Mouse (Mus musculus): ENCODE measurements around the gene Rack1.
"Not testable (repeated sequence)": the region's sequence is repeated elsewhere in the genome, so short reads cannot be mapped to it uniquely, and the experiment has no call there.

Gene Rack1

DNA sequence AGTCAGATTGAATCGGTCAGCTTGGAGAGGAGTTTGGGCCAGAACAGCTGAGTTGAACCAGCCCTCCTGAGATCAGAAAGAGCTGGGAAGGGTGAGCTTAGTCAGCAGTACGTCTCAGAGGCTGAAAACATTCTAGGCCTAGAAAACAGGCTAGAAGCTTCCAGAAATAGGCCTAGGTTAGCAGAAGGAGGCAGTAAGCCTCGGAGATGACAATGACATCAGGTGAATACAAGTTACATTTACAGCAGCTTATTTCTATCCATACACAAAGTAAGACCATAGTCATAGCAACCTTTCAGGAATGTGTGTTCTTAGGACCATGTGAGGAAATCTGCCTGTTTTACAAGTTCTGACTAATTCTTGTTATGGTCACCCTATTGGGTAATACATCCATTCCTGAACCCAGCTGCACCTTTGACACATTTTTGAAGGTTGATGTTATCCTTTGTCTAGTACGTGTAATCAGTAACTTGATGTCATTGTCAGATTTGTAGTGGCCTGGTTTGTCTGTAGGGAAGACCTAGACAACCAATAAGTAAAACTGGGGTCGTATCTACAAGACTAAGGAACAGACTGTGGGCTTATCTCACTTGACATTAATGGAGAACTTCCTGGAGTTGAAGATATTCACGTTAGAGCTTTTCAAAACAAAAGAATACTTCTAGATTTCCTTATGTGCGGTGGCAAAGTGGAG lies 19.6 kb downstream of the Rack1 start:
- no peak for DNase-seq (ENCODE audit: low spot score in 2 of 2)

DNA sequence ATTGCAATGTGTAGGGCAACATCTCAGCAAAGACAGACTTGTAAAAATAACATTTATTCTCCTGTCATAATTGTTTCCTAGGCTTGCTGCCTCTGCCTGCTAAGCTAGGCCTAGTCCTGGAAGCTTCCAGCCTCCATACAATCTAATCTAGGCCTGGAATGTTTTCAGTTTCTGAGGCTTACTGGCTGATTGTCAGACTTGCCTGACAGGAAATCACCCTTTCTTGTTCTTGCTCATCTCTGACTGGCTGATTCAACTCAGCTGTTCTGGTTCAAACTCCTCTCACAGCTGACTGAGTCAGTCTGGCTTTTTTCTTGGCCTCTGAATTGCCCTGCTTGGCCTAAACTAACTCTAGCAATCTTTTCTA lies 20.2 kb downstream of the Rack1 start:
- no peak for DNase-seq (ENCODE audit: low spot score in 2 of 2)

DNA sequence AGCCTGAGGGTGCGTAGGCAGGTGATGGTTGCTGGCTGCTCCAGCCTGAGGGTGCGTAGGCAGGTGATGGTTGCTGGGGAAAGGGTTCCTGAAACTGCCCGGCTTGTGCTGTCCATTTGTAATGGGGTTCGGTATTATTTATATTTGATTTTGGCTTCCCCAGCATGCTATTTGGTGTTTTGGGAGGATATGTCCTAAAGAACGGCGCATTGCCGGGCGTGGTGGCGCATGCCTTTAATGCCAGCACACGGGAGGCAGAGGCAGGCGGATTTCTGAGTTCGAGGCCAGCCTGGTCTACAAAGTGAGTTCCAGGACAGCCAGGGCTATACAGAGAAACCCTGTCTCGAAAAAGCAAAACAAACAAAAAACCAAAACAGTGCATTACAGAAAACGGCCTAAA lies 21.2 kb downstream of the Rack1 start:
- not testable (repeated sequence) for DNase-seq (ENCODE audit: low spot score in 2 of 2)

DNA sequence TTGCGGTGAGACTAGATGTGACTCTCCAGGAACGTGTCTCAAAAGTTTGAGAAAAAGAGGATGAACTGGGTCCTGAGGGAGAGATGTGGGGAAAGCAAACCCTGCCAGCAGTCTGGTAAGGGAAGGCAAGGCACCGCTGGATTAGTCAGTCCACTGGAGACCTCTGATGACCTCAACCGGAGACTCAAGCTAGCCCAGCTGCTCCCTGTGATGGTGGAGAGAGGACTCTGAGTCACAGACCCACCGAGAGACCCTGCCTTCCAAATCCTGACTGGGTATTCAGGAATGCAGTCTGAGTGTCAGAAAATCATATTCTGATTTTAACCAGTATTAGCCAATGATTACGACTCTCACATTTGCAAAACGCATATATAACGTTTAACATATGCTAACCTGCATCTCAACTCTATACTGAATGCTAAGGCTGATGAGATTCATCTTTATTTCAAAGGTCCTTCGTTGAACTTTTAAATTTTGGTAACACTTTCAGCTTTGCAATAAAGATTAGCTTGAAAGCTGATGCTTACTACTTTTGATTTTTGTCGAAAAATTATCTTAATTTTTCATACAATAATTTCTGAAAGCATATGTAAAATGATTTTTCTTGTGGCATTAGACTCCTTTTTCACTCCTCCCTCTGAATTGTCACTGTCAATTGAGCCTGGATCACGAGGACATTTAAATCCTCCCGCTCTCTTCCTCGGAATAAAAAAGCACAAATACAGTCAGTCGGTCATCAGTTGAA lies 22.8 kb downstream of the Rack1 start:
- DNase-seq (ENCODE audit: low spot score in 2 of 2), result no peak

DNA sequence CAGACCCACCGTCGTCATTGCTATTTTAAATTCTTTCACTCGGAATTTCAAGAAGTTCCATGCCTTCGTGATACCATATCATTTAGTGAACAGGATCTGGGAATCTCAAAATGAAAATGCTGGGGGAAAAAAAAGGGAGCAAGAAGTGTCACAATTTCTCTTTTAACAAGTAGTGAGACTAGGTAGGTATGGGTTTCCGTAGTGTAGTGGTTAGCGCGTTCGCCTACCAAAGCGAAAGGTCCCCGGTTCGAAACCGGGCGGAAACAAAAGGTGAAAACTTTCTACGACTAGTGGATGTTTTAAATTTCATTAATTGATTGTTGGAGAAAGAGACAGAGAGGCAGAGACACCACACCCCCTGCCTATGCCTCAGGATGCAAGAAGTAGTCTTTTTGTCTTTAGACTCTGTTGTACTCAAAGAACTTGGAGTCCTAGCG lies 23.4 kb downstream of the Rack1 start:
- DNase-seq (ENCODE audit: low spot score in 2 of 2), result peak; percentile 49 to 66

DNA sequence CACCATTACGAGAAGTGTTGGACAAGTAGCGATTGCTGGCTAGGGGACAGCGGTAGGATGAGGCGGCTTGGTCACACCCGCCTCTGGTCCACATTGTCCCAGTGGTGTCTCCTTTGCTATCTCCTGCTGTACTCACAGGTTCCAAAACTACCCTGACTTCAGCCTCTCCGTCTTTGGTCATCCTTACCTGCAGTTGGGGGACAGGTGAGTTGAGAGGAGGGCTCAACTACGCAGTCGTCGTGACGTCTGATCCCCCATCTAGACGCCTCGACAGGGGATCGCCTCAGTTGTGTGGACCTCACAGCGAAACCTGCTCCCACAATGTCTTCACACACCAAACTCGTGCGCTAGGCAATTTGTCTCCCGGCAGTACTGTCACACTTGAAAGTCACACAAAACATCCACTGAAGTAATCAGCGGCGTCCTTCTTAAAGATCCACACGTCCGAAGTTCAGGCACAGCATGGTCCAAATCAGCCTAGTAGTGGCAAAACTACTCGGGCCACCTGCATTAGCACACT lies 24.2 kb downstream of the Rack1 start:
- no peak for DNase-seq (ENCODE audit: low spot score in 2 of 2)

DNA sequence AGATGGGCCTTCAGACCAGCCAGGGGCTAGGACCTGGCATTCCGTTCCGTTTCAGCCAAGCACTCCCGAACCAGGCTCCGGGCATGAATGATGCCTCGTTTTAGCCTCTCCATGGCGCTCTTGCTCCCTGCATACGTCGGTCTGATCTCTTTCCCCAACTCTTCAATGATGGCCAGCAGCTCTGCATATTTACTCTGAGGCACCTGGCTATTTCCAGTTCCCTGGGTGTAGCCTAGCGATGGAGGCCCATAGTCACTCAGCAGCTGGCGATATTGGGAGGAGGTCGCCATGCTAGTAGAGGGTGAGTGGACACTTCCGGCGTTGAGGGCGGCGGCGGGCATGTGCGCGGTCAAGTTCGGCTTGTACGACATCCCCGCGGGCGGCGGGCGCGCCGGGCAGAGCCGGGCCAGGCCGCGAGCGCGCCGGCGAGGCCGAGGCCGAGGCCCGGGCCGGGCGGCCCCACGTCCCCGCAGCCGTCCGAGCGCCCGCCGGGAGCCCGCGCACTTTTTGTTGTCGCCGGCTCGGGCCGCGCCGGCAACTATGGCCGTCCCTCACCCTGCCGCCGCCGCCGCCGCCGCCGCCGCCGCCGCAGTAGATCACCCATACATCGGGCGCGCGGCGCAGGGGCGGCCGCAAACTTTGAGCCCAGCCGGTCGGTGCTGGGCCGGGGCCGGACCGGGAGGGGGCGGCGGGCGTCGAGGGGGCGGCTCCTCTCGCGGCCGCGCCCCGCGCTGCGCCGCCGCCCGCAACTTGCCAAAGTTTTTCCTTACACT lies 26.0 kb downstream of the Rack1 start, which contains the start of the genes Trim7 and Gm12184:
Trim7 (plus strand) TSS at position 162 of the 773 bp plus-strand sequence.
Gm12184 (minus strand) TSS at position 677 of the 773 bp plus-strand sequence.
- not testable (repeated sequence) for DNase-seq (ENCODE audit: low spot score in 2 of 2)

DNA sequence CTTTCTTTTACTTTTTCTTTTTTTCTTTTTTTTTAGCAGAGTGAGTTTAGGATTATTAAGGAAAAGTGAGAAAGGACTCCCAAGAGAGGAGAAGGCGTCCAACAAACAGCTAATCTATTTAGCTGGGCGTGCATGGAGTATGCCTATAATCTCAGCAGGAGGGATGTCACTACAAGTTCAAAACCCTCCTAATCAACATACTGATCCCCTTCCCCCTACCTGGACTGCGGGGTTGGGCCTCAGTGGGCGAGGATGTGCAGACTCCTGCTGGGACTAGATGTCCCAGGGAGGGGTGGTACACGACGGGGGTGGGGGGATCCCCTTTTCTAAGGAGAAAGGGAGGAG lies 26.6 kb downstream of the Rack1 start:
- DNase-seq (ENCODE audit: low spot score in 2 of 2), result no peak

DNA sequence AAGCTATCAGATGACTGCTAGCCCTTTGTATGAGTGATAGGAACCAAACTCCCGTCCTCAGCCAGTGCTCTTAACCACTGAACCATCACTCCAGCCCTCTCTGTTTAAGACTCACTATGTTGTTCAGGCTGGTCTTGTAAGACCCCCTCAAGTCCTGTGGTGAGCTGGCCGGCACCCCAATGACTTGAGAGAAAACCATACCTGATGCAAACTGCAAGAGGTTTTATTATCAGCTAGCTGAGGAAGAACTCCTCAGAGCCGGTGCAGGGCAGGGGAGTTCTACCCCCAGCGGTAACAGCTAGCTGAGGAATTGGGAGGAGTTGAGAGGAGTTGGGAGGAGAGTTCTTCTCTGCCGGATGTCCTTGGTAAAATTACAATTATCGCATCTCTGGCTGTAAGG lies 27.8 kb downstream of the Rack1 start:
- DNase-seq (ENCODE audit: low spot score in 2 of 2), result no peak

DNA sequence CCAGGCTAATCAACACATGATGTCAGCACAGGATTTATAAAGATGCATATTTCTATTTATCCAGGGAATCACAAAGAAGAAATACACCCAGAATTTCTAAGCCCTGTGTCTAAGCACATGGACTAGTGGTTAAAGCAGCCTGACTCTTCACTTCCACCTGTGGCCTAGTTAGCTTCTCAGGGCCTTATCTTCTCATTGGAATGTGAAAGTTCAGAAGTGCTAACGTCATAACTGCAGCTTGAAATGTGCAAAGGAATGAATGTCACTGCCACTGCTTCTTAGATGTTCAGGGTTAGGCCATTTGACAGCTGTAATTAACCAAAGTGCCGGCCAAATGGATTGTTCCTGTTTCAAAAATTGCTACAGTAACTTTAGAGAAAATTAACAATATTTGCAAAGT lies 30.1 kb downstream of the Rack1 start:
- no peak for DNase-seq (ENCODE audit: low spot score in 2 of 2)

DNA sequence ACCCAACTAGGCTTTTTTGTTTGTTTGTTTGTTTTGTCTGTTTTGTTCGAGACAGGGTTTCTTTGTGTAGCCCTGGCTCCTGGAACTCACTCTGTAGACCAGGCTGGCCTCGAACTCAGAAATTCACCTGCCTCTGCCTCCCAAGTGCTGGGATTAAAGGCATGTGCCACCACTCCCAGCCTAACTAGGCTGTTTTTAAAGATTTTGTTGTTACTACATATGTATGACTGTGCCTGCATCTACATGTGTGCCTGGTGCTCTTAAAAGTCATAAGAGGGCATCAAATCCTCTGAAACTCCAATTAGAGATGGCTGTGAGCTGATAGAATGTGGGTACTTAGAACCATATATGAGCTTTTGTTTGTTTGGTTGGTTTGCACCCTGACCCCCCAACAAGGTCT lies 31.1 kb downstream of the Rack1 start:
- DNase-seq (ENCODE audit: low spot score in 2 of 2), result no peak

DNA sequence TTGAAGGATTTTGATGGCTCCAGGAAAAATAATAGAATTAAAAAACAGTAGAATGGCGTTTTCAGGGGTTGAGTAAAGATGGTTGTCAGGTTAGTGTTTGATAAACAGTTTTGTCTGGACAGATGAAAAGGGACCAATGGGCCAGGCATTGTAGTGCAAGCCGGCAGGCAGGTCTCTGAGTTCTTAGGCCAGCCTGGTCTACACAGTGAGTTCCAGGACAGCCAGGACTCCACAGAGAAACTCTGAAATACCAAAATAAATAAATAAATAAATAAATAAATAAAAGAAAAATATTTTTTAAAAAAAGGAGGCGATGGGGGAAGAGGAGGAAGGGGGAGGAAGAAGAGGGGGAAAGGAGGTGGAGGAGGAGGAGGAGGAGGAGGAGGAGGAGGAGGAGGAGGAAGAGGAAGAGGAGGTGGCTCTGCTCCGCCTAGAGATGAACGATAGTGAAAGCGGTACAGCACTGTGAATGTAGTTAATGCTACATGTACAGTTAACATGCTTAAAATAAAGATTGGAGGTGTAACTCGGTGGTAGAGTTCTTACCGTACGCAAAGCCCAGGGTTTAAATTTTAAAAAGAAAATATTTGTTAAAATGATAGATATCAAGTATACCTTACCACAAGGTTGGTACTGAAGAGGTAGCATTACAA lies 33.1 kb downstream of the Rack1 start:
- DNase-seq (ENCODE audit: low spot score in 2 of 2), result no peak

DNA sequence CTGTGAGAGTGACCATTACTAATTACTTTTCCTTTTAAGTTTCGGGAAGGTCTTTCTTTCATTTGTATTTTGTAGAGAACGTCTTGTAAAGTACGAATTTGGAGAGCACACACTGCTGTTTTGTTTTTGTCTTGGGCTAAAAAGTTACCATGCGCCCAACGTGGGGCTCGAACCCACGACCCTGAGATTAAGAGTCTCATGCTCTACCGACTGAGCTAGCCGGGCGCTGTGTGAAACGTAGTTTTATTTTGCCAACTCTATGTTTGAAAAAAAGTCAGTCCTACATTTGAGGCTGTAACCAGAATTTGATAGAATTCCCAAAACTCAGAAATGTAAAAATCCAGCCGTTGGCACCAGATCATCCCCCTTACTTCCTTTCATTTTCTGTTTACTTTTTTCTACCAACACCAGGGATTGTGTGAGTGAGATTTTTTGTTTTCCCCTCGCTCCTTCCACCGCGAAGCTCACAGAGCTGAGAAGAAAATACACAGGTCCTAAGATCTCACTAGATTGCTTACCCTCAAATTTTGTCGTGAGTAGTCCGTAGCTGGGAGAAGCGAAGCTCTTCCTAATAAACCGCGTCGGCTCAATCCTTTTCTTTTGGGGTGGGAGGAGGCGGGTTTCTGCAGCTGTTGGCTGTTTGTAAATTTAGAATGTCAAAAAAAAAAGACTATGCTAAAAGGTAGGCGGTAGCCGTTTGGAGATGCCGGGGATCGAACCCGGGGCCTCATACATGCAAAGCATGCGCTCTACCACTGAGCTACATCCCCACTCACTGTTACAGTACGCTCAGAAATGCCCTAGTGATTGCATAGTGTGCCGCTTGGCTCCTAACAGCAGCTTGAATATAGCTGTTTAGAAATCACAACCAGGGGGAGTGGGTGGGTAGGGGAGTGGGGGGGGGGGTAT lies 33.9 kb downstream of the Rack1 start:
- DNase-seq (ENCODE audit: low spot score in 2 of 2), result peak; percentile 89 to 95

DNA sequence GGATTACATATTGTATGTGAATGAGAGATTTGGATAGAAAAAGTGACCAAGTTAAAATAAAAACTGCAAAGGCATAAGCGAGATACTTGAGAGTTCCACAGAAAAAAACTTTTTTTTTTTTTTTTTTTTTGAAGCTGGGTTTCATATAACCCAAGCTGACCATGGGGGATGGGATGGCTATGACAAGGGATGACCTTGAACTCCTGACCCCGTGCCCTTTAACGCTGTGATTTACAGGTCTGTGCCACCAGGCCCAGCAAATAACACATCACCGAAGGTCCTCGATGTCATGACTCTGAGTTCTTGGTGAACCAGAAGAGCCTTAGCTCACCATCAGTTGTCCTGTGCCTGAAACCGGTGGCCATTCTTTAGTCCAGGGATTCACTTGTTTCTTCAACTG lies 35.8 kb downstream of the Rack1 start:
- no peak for DNase-seq (ENCODE audit: low spot score in 2 of 2)

DNA sequence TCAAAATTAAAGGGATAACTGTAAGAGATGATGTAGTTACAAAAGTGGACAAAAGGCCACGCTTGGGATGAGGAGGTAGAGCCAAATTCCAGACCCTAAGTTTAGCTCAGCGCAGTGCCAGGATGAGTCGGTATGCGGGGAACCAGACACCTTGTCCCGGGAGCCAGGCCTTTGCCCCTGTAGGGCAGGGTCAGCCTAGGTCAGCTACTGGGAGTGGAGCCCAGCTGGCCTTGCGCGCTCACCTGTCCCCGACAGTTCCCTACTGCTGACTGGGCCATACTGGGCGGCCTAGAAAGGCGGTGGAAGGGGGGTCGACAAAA lies 36.8 kb downstream of the Rack1 start:
- DNase-seq (ENCODE audit: low spot score in 2 of 2), result no peak

DNA sequence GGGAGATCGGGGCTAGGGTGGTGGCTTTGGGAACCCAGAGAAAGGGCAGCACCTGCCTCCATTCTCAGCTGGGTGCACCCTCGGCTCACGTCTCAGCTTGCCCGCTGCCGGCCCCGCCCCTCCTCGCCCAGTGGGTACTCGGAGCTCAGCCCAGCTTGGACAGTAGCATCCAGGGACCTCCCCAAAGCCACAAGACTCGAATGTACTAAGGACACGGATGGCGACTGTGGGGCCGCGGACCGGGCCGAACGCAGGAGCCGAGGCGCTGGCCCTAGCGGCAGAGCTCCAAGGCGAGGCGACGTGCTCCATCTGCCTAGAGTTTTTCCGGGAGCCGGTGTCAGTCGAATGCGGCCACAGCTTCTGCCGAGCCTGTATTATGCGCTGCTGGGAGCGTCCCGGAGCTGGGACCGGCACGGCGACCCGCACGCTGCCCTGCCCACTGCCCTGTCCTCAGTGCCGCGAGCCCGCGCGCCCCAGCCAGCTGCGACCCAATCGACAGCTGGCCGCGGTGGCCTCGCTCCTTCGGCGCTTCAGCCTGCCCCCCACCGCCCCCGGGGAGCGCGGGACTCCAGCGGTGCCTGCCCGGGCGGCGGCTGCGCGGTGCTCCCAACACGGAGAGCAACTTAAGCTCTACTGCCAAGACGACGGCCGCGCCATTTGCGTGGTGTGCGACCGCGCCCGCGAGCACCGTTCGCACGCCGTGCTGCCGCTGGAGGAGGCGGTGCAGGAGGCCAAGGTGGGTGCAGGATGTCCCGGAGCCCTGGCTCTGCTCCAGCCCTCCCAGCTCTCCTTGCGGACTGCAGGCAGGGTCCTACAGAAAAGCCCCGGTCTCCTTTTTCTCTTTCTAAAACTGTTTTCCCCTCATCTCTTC lies 37.4 kb downstream of the Rack1 start:
- DNase-seq (ENCODE audit: low spot score in 2 of 2), result peak; percentile 24 to 43

DNA sequence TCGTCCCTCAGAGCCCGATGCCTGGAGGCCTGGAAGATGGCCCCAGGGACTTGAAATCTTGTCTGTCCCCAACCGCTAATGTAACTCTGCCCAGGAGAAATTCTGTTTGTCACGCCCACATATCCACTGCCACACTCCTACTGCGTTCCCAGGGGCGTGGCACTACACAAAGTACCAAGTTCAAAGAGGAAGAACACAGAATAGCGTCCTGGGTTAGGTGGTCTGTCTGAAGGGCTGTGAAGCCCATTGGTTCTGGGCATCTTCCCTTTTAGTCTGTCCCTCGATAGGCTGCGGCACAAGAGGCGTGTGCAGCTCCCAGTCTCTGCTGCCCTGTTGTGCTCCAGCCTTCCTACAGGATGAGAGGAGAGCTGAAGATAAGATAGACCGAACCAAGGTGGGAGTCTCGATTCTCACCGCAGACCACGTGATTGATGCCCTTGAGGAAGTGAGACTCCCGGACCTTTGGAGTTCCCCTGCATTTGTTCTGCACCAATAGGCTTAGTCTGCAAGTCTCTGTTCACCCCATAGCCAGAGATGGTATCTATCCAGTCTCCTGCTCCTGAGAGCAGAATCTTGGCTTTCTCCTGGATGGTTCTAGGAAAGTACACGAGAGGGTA lies 38.2 kb downstream of the Rack1 start:
- DNase-seq (ENCODE audit: low spot score in 2 of 2), result no peak

DNA sequence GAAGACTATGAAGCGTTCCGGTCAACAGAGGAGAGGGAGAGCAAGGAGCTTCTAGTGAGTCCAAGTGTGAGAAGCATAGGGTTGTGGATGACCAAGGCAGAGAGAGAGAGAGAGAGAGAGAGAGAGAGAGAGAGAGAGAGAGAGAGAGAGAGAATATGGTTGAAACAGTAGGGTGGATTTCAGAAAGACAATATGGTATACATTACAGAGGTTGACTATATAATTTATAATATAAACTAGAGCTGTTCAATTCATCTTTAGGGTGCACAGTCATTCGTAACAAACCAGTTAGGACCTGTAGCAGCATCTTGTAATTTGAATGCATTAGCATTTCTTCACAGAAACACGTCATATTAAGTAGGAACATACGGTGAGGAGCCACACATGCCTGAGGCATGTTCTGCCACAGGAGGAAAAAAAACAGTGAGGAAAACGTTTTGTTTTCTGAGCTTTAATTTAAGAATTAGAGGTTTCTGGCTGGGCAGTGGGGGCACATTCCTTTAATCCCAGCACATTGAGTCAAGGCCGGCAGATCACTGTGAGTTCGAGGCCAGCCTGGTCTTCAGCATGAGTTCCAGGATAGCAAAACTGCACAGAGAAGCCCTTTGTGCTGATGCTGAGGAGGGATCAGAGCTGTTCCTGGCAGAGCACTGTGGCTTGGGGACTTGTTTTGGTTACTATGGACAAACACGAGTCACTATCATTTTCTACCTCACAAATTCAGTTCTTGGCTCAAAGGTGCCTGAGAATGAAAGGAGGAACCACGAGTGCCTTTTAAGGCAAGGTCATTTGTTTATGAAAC lies 38.9 kb downstream of the Rack1 start:
- no peak for DNase-seq (ENCODE audit: low spot score in 2 of 2)

DNA sequence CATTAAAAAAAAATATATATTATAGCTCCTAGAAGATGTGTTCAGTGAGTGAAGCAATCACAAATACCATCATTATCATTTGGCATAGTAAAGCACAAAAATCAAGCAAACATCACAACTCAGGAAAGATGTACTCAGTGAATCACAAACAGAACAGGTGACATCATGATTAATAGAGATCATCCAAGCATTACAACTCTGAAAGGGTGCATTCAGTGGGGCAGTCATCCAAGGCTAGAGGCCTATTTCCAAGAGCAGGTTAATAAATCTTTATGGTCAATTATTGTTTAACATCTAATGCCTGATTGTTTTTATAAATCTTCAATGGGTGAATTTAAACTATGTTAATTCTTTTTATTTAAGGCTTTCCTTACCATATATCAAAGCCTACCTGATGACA lies 40.7 kb downstream of the Rack1 start:
- DNase-seq (ENCODE audit: low spot score in 2 of 2), result no peak

Data from thymus, postnatal 10 days (tissue).